Mouse (Mus musculus): ENCODE results near the gene Larp7. TPM values are rescaled to one million over a fixed set of nuclear protein-coding genes. Genes with fewer than 3 reads are reported as not detected.

The Larp7 gene
- polyA plus RNA-seq, 1 experiment from 2014 or later, result 86.2 TPM

- Histone ChIP-seq H3K27me3 (ENCODE audit: low read depth, poor library complexity, severe bottlenecking) (no peaks in the 10 kb centered on the region), H3K4me3 (no peak overlapping the region), H3K36me3 (no peaks in the 10 kb centered on the region), H3K4me1 (0 out of 2 replicates have a peak, but pooled peaks cover 4% of the 10 kb centered on the region), H3K9me3 (replicated peaks) (0 out of 2 replicates have a peak, but pooled peaks cover 4% of the 10 kb centered on the region), H3K27ac (replicated peaks) (no peak overlapping the region)
- DNase-seq (ENCODE audit: low spot score), result no peak
- 85% methylated on average over 15 of the region's 15 CpGs for WGBS
Observed at GRCm38 (mm10) chr3:127507878-127508783, 45.0 kb downstream of the Larp7 start.

- H3K27me3 ChIP-seq (ENCODE audit: low read depth, poor library complexity, severe bottlenecking), result peaks cover 45% of the 10 kb centered on the region
- peak; percentile 67 for DNase-seq (ENCODE audit: low spot score)
- H3K27ac ChIP-seq (replicated peaks), result peak within 1 kb of the TSS; percentile 87
- under 1% methylated on average over 60 of the region's 62 CpGs for WGBS
- H3K9me3 ChIP-seq (replicated peaks), result 0 out of 2 replicates have a peak, but pooled peaks cover 4% of the 10 kb centered on the region
- peak within 1 kb of the TSS; percentile 82 for H3K4me3 ChIP-seq
- peaks cover 15% of the 10 kb centered on the region for H3K4me1 ChIP-seq
- no peaks in the 10 kb centered on the region for H3K36me3 ChIP-seq
Observed at GRCm38 (mm10) chr3:127498742-127499400, 54.3 kb downstream of the Larp7 start, which contains the start of gene Ank2. Ank2 (minus strand) TSS chr3:127499350.

- Histone ChIP-seq H3K4me1 (peaks cover 15% of the 10 kb centered on the region), H3K27me3 (ENCODE audit: low read depth, poor library complexity, severe bottlenecking) (peaks cover 45% of the 10 kb centered on the region), H3K4me3 (peak overlapping the region; percentile 82), H3K9me3 (replicated peaks) (no peaks in the 10 kb centered on the region), H3K36me3 (no peaks in the 10 kb centered on the region), H3K27ac (replicated peaks) (peak overlapping the region; percentile 87)
- peak; percentile 41 for DNase-seq (ENCODE audit: low spot score)
- 2% methylated on average over 23 of the region's 23 CpGs for WGBS
Observed at GRCm38 (mm10) chr3:127498197-127498741, 54.9 kb downstream of the Larp7 start.

GRCm38 (mm10) chr3:127492663-127493062 is 60.5 kb downstream of the Larp7 start:
- no peak for DNase-seq (ENCODE audit: low spot score)
- Histone ChIP-seq H3K27me3 (ENCODE audit: low read depth, poor library complexity, severe bottlenecking) (peaks cover 8% of the 10 kb centered on the region), H3K27ac (replicated peaks) (no peak overlapping the region), H3K9me3 (replicated peaks) (no peaks in the 10 kb centered on the region), H3K4me3 (no peak overlapping the region), H3K4me1 (no peaks in the 10 kb centered on the region), H3K36me3 (no peaks in the 10 kb centered on the region)
- whole genome bisulfite sequencing, result 83% methylated on average over 3 of the region's 3 CpGs

- Histone ChIP-seq H3K27ac (replicated peaks) (no peak overlapping the region), H3K4me1 (no peaks in the 10 kb centered on the region), H3K27me3 (ENCODE audit: low read depth, poor library complexity, severe bottlenecking) (no peaks in the 10 kb centered on the region), H3K36me3 (no peaks in the 10 kb centered on the region), H3K9me3 (replicated peaks) (no peaks in the 10 kb centered on the region), H3K4me3 (no peak overlapping the region)
- WGBS, result 79% methylated on average over 7 of the region's 7 CpGs
- no peak for DNase-seq (ENCODE audit: low spot score)
Observed at GRCm38 (mm10) chr3:127487302-127487701, 65.8 kb downstream of the Larp7 start.

MicroRNAs within 50 kb of the gene (microRNA counts, 519-probe panel; counts per million panel counts)
- microRNA mmu-miR-302a (6,475 counts per million, percentile 61 among the panel's probes with 10 or more counts), microRNA mmu-miR-302b (not detected), microRNA mmu-miR-302c (not detected), microRNA mmu-miR-302d (7,668 counts per million, percentile 79 among the panel's probes with 10 or more counts), microRNA mmu-miR-367 (5,391 counts per million, percentile 37 among the panel's probes with 10 or more counts)

Small RNA genes lying within 50 kb of the gene (microRNA-seq; reads per million reads assigned to microRNA genes)
- gene Mir302a (14,617 reads per million, percentile 97 among the genes with 10 or more reads in this experiment), gene Mir302b (9,540 reads per million, percentile 94 among the genes with 10 or more reads in this experiment), gene Mir302c (1,527 reads per million, percentile 80 among the genes with 10 or more reads in this experiment), gene Mir302d (11,130 reads per million, percentile 96 among the genes with 10 or more reads in this experiment), gene Mir367 (7.5 reads per million, percentile 18 among the genes with 10 or more reads in this experiment)

Other genes starting within 250 kb of the Larp7 start
- 40.4 and 60.8 TPM in 2 replicates for gene Ank2, start 54.0 kb downstream of the Larp7 start, polyA plus RNA-seq (2016; fragmentation: Nextera tagmentation; extraction: Ambion mirVana)
- gene Zgrf1, start 140 bp upstream of the Larp7 start, polyA plus RNA-seq (2016; fragmentation: Nextera tagmentation; extraction: Ambion mirVana), result 20.8 and 20.9 TPM in 2 replicates
- 26.5 and 47.5 TPM in 2 replicates for gene Neurog2, start 79.8 kb upstream of the Larp7 start, polyA plus RNA-seq (2016; fragmentation: Nextera tagmentation; extraction: Ambion mirVana)
- 0.95 and 0.98 TPM in 2 replicates for gene Alpk1, start 227.2 kb upstream of the Larp7 start, polyA plus RNA-seq (2016; fragmentation: Nextera tagmentation; extraction: Ambion mirVana)
- 2.1 and 3.0 TPM in 2 replicates for gene Tifa, start 236.5 kb upstream of the Larp7 start, polyA plus RNA-seq (2016; fragmentation: Nextera tagmentation; extraction: Ambion mirVana)

All from midbrain, embryonic 10.5 days (tissue).